Mouse (Mus musculus) bone marrow, adult 2 months (tissue): ENCODE data around the gene Ythdf1.

Experiments used
- CTCF ChIP-seq: fragments of 200-500 bp; IDR thresholded peaks from 2 replicates; pipeline ENCODE4 v1.5.1; 2011; ENCODE audit warnings: low read length, control low read depth; ENCODE audit not compliant: control insufficient read depth, insufficient read depth
- POLR2A ChIP-seq: fragments of 200-500 bp; IDR thresholded peaks from 2 replicates; pipeline ENCODE4 v1.6.1; 2011; ENCODE audit warnings: low read depth, mild to moderate bottlenecking, control low read depth, low read length, borderline replicate concordance; ENCODE audit not compliant: control insufficient read depth

DNA sequence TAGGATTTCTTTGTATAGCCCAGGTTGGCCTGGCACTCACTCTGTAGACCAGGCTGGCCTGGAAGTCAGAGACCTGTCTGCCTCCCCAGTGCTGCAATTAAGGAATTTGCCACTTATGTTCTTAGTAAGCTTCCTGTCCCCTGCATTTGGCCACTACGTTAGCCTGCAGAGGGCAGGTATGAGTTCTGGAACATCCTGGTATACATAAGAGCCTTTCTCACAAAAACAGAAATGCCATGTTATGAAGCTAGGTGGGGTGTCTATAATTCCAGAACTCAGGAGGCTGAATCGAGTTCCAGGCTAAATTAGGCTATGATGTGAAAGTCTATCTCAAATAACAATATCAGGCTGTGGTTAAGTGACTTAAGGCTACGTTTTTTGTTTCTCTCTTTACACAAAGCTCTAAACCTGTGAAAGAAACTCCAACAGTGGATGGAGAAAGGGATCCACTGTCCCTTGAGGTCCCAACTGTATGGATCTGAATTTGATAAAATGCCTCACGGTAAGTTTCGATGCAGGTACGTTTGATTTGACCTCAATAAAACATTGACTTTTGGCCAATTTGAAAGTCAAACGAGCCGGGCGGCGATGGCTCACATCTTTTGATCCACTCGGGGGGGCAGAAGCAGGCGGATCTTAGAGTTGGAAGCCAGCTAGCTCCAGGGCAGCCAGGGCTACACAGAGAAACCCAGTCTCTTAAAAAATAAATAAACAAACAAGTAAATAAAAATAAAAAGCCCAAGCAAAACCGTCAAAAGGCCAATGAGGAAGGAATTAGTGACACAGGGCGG is 45.5 kb upstream of the Ythdf1 start:
- TF ChIP-seq POLR2A (no peak), CTCF (no peak)
